Mouse (Mus musculus): Measurements from ENCODE around the gene Wdr93.

The Wdr93 gene

DNA sequence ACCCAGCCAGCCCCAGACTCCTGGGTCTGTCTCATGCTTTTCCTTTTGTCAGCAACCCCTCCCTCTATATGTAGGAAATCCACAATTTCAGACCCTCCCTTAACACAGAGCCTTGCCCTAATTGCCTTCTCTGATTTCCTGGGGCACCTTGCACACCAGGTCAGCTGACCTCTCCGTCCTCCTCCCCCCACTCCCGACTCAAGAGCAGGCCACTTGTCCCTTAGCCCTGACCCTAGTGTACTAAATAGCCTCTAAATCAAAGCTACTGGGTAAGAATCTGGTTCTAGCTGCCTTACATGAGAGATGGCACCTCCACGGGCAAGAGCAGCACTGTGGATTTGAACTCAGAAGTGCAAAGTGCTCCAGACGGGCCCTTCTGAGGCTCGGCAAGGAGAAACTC lies 59.1 kb downstream of the Wdr93 start:
- no peak for DNase-seq

DNA sequence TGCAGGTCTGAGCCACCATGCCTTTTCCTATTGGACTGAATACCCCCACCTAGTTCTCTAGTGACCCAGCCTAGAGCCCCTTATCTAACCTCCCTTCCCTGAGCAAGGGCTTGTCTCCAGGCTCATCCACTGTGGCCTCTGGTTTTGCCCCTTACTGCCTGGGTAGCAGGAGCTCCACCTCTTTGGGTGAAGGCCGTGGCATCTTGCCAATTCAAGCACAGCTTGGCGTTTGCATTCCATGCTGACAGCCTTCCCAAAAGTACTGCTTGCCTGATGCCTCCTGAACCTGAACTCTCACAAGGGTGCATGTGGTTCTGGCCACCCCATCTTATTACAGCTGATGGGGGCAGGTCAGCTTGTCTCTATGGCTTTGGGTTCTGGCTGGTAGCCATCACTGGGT lies 60.9 kb downstream of the Wdr93 start:
- DNase-seq = no peak

DNA sequence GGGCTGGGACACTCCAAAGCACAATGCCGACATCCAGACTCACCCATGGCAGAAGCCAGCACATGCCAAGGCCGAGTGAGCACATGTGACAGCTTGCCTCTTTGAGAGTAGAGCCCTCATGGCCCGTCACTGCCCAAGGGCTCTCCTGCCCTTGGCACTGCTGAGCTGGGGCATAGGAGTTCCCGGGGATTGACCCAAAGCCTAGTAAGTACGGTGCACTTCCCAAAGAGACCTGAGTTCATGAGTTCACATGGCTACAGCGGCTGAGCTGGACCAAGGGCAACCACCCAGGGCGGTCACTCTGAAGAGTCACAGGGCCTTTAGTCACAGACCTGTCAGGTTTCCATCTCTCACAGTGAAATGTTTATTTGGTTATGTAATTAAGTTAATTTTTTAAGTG lies 65.6 kb downstream of the Wdr93 start:
- no peak for DNase-seq

DNA sequence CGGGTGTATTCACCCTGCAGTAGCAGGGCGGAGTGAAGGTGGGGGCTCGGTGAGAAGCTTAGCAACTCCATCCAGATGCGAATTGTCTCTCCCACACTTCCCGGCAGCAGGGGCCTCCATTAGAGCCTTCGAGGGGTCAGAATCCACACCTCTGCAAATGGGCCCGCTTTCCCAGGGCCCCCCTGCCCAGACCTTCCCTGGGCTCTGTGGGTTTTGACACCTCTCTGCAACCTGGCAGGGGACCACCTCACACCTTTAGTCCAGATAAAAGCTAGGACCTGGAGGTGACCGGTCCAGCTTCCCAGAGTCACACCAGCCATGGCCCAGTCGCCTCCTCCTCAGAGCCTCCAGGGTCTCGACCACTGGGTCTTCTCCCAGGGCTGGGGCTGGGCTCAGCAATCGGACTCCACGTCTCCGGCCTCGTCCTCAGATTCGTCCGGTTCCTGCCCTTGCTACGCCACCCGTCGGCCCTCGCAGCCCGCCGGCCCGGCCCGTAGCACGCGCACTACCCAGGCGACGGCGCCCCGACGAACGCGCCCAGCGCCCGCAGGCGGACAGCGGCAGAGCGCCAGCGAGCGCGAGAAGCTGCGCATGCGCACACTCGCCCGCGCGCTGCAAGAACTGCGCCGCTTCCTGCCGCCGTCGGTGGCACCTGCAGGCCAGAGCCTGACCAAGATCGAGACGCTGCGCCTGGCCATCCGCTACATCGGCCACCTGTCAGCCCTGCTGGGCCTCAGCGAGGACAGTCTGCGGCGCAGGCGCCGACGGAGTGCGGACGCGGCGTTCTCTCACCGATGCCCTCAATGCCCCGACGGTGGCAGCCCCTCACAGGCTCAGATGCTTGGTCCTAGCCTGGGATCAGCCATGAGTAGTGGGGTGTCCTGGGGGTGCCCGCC lies 67.9 kb downstream of the Wdr93 start, which contains the start of gene Mesp2:
Mesp2 (plus strand) TSS at position 117 of the 896 bp plus-strand sequence.
- DNase-seq = peak; percentile 46 to 74

DNA sequence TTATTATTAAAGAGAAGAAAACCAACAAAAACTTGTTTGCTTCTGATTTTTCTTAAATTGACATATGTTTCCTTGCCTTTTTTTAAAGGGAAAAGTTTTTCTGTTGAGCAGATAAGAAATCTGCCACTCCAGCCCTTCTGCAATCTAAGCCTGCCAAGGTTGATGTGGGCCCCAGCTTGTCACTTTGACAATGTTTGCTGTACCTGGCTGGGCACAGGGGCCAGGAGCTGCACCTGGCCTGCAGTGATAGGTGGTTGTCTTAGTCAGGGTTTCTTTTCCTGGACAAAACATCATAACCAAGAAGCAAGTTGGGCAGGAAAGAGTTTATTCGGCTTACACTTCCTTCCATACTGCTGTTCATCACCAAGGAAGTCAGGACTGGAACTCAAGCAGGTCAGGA lies 70.4 kb downstream of the Wdr93 start:
- no peak for DNase-seq

DNA sequence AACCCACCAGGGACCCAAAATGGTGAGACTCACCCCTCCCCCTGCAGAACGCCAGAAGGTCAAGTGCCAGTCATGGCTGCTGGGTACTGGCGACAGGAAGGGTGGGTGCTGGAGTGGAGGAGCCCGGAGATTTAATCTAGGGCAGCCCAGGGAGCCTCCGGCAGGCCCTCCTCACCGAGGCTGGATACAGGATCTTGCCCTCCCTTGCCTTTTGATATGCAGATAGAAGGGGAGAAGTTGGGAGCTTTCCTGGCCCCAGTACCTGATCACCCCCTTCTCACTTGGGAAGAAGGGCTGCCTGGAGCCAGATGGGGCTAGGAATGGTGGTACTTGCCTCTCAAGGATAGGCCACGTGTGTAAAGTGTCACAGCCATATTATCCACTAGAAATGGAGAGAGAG lies 75.4 kb downstream of the Wdr93 start:
- no peak for DNase-seq

DNA sequence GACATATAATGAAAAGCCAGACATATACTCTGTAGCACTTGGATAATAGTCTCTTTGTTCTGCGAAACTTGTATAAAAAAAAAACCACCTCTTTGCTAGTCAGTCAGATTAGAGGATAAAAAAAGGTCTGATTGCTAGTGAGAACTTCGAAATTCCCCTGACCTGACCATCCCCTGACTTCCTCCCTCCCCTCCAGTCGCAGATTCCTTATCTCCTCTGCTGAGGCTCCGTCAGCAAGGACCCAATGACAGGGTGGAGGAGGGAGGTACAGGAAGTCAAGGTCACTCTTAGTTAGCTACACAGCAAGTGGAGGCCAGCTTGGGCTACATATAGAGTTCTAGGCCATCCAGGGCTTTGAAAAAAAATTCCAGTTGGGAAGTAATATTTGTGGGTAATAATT lies 76.6 kb downstream of the Wdr93 start:
- DNase-seq = no peak

DNA sequence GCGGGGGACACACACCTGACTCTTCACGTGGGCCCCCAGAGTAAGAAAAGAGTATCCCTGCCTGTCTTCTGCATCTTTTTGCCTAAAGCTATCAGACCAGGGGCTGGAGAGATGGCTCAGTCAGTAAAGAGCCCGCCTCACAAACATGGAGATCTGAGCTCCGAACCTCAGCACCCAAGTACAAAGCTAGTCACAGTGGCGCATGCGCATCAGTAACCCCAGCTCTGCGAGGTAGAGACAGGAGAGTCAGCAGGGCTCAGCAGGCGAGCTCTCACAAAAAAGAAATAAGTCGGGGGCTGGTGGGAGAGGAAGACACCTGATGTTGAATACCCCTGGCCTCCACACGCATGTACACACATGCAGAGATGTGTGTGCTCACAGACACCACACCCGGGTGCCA lies 77.0 kb downstream of the Wdr93 start:
- DNase-seq = no peak

DNA sequence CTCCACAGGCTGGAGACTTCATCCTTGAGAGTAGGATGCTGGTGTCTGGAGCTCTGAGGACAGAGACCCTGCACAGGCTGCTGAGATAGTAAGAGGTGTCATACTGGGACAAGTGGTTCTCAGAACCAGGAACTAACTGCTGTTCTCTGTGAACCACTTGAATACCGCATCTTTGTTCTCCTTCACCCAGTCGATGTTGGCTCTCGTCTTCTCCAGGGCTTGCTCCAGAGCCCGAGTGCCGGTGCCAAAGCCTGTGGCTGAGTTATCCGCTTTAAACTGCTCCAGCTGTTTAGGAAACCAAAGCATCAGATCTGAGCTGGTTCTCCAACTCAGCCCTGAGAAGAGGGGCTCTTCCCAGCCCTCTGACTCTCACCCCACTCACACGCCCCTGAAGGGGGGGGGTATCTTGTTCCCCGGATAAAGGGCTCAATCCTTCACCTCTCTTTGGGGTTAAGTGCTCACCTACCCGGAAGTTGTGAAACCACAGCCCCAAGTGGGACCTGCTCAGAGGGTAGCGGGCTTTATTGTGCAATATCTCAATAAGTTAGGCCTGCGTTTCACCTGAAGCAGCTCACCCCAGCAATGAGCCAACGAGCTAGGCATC lies 79.2 kb downstream of the Wdr93 start:
- DNase-seq = no peak

DNA sequence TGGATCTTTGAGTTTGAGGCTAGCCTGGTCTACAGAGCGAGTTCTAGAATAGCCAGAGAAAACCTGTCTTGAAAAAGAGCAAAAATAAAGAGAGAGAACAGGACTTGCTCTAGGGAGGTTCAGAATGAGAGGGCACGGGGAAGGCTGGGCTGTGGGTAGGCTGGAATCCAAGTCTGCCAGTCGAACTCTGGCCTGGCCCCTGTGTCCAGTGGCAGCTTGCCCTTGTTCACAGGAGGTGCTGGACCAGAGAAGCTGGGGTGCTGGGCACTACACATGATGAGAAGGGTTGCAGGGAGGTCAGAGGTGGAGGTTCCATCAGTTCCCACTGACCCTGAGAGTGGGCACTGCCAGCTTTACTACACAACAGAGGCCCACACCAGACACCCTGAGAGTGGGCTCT lies 85.4 kb downstream of the Wdr93 start:
- DNase-seq = no peak

DNA sequence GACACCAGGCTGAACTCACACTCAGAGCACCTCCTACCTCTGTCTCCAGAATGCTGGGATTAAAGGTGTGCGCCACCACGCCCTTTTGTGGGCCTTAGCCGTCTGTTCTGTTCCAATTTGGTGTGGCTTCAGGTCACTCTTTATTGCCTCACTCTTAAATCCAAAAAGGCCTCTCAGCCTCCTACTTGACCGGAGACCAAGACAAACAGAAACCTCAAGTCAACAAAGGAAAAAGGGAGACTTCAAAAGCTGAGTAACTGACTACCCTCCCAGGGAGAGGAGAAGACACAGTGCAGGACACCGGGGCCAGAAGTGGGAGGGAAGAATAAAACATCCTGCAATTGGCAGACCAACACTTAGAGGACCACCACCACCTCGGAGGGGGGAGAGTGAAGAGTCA lies 88.2 kb downstream of the Wdr93 start:
- no peak for DNase-seq

DNA sequence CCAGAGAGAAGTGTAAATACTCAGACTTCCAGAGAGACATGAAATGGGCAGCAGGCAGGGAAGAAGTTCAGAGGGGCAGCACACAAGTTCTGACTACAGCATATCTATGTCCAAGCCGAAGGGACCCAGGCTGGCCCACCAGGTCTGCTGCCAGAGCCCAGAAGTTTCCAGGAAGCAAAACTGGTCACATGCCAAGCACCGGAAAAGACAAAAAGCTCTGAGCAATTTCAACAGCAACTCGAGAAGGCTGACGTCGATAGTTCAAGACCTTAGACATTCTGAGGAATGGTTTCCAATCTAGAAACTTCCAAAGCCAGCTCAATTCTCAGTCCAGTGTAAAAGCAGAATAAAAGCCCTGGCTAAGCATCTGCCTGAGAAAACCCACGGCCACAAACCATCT lies 88.6 kb downstream of the Wdr93 start:
- DNase-seq = no peak

DNA sequence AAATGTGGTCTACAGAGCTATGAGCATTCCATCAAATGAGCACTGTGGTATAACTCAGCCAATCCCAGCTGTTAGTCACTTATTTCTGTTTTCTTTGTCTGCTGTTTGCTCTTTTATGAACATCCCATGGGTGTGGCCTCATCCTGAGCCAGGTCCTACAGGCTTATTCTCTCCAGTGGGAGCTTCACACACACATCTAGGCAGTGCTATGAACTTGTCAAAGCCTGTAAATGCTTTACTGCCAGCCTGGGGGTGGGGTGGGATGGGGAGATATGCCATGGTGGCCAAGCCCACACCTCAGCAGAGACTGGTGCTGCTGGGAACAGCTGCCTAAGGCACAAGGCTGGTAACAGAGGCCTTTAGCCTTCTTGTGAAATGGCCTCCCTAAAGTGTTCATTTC lies 90.0 kb downstream of the Wdr93 start:
- no peak for DNase-seq

DNA sequence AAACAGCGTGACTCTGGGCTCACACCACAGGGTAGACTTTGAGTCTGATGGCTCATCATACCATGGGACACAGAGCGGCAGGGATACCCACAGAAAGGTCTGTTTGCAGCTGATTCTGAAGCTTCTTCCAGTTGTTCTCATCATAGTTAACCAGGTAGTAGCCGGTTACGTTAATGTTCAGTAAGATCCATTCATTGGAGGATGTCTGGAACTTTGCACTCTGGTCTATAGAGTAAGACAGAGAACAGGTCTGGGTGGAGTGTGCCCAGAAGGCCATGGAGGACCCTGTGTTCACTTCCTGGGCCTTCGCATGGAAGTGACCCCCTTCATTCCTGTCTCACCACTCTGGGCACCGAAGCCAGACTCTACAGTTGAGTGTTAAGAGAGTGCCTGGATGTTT lies 92.2 kb downstream of the Wdr93 start:
- no peak for DNase-seq

Measured in cerebellum, postnatal 25 days (tissue).